Mouse (Mus musculus) cortical plate, adult 2 months (tissue): ENCODE data around the gene Ddost. TPM values are rescaled to one million over a fixed set of nuclear protein-coding genes. Genes with fewer than 3 reads are reported as not detected.

ENCODE experiments used
- H3K27ac ChIP-seq: fragments of 200-500 bp; 2 replicates; pipeline ENCODE4 v1.5.1; 2012; ENCODE audit warnings: low read length, control low read depth, inconsistent platforms; ENCODE audit not compliant: insufficient read depth
- H3K4me1 ChIP-seq: fragments of 200-500 bp; 2 replicates; pipeline ENCODE4 v1.6.1; 2011; ENCODE audit warnings: low read length; ENCODE audit not compliant: control insufficient read depth, insufficient read depth
- H3K4me3 ChIP-seq: fragments of 200-500 bp; 2 replicates; pipeline ENCODE4 v1.5.1; 2011; ENCODE audit warnings: mild to moderate bottlenecking, low read length, control low read depth; ENCODE audit not compliant: insufficient read depth
- CTCF ChIP-seq: fragments of 200-500 bp; IDR thresholded peaks from 2 replicates; pipeline ENCODE4 v1.5.1; 2011; ENCODE audit warnings: mild to moderate bottlenecking, control low read depth, low read length; ENCODE audit not compliant: insufficient read depth; ENCODE audit errors: extremely low read depth
- POLR2A ChIP-seq: fragments of 200-500 bp; IDR thresholded peaks from 2 replicates; pipeline ENCODE4 v1.6.1; 2011; ENCODE audit warnings: mild to moderate bottlenecking, low read length, control low read depth; ENCODE audit not compliant: insufficient read depth; ENCODE audit errors: extremely low read depth
- polyA plus RNA-seq: library from polyadenylated mRNA; depleted of rRNA; stranded (reverse); fragments of >200 nt; gene quantifications from 2 replicates; pipeline ENCODE4 v1.2.3, GENCODE M21; 2012

The Ddost gene
- polyA plus RNA-seq, 1 experiment, result 99.4 TPM

DNA sequence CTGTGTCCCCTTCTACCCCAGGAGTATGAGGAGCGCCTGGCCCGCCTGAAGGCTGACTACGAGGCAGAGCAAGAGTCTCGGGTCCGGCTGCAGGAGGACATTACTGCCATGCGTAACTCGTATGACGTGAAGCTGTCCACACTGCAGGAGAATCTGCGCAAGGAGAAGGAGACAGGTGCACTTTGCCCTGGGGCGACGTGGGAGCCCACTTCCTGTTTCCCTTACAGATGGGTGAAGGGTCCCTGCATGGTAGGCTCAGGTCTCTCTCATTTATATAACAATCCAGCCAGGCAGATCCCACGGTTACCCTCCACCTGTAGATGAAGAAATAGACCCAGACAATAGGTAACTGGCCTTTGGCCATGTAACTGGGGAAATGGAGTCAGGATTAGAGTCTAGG is 18.1 kb upstream of the Ddost start:
- Histone ChIP-seq H3K4me1 (no peaks in the 10 kb centered on the region; the same call in 1 of the 2 replicates), H3K27ac (no peak overlapping the region), H3K4me3 (no peak overlapping the region)
- TF ChIP-seq CTCF (no peak), POLR2A (no peak)

DNA sequence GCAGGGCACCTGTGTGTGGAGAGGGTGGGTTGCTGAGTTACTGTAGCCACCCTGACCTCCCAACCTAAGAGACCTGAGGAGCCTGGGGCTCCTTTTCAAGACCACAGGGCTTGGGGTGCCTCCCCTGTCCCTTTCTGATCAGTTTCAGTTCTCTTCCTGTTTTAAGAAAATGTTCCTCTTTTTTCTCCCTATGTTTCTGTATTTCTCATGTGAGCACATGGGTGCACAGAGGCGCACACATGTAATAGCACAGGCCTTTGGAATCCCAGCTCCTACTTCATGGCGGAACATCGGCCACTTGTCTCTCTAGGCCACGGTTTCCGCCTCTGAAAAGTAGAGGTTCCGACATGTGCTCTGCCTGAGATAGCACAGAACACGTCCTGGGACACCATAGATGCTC is 15.8 kb upstream of the Ddost start:
- H3K4me3 ChIP-seq, result no peak overlapping the region
- no peak overlapping the region for H3K27ac ChIP-seq
- TF ChIP-seq POLR2A (no peak), CTCF (no peak)
- H3K4me1 ChIP-seq, result no peaks in the 10 kb centered on the region; the same call in 1 of the 2 replicates

DNA sequence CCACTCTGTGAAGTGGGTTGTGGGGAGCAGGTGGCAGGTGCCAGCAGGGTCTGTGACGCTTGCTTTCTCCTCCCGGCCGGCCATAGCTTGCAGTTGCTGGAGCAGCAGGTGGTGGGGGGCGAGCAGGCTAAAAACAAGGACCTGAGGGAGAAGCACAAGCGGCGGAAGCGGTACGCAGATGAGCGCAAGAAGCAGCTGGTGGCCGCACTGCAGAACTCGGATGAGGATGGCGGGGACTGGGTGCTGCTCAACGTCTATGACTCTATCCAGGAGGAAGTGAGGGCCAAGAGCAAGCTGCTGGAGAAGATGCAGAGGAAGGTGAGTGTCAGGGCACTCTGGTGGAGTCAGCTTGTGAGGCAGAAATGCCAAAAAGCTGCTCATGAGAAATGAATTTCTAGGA is 12.5 kb upstream of the Ddost start:
- TF ChIP-seq POLR2A (no peak), CTCF (no peak)
- H3K27ac ChIP-seq, result no peak overlapping the region
- H3K4me3 ChIP-seq, result no peak overlapping the region

DNA sequence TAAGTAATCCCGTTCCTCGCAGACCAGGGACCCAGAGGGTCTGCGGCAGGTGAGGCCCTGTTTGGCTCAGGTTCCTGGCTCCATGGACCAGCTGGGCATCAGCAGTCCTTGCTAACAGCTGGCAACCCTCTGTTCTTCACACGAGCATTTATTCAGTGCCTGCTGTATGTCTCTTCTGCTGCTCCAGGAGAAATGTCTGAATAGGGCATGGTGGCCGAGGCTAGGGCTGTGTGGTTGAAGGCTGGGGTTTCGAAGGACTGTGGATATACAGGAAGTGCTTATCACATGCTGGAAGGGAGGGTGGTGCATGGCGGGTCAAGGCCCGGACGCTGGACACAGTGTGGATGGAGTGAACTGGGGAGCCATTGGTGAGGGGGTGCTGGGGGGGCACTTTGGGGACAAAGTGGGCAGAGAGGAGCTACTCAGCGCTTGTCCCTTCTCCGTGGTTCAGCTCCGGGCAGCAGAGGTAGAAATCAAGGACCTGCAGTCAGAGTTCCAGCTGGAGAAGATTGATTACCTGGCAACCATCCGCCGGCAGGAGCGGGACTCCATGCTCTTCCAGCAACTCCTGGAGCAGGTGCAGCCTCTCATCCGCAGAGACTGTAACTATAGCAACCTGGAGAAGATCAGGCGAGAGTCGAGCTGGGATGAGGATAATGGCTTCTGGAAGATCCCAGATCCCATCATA is 11.1 kb upstream of the Ddost start:
- TF ChIP-seq POLR2A (no peak), CTCF (no peak)
- peaks cover 4% of the 10 kb centered on the region for H3K4me1 ChIP-seq
- no peak overlapping the region for H3K4me3 ChIP-seq
- H3K27ac ChIP-seq, result no peak overlapping the region

More for the DNA sequence above, 12.5 kb upstream of the Ddost start:
- H3K4me1 ChIP-seq, result peaks cover 4% of the 10 kb centered on the region

DNA sequence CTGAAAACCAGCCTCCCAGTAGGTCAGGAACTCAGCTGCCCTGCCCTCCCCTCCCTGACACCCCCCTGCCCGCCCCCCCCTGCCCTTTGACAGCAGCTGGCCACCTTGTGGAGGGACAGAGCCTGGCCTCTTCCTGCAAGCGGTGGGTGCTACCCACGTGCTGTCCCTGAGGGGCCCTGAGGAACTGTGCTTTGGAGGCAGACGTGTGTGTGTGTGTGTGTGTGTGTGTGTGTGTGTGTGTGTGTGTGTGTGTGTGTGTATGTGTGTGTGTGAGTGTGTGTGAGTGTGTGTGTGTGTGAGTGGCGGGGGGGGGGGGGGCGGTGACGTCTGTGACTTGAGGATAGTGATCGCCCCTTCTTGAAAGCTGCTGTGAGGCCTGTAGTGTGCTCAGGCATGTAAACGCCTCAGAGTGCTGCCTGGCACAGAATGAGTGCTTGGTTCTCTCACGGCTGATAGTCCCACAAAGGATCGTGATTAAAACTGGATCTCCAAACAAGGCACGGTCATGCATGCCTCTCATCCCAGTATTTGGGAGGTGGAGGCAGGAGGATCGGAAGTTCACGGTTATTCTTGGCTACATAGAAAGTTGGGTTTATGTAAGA is 10.5 kb upstream of the Ddost start:
- TF ChIP-seq POLR2A (no peak), CTCF (no peak)
- peak overlapping the region; percentile 28; the same call in 1 of the 2 replicates for H3K27ac ChIP-seq
- no peak overlapping the region for H3K4me3 ChIP-seq
- H3K4me1 ChIP-seq, result peaks cover 4% of the 10 kb centered on the region

DNA sequence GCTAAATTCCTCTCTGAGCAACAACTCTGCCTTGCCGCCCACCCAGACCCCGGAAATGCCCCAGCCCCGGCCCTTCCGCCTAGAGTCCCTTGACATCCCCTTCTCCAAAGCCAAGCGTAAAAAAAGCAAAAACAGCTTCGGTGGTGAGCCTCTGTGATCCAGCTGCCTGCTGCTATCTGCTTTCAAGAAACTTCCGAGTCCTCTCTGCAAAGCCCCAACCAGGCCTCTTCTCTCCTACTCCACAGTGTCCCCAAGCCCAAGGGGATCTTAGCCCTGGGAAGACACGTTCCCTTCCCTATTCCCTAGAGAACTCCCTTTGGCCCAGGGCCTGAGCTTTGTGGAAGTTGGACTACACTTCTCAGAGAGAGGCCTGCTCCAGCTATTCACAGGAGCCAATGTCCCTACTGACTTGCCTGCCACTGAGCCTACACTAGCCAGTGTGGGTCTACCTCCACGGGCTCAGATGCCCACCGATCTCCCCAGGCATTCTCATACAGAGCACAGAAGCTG is 3.2 kb upstream of the Ddost start:
- Histone ChIP-seq H3K27ac (no peak overlapping the region), H3K4me1 (peaks cover 3% of the 10 kb centered on the region), H3K4me3 (no peak overlapping the region)
- TF ChIP-seq CTCF (no peak), POLR2A (no peak)

DNA sequence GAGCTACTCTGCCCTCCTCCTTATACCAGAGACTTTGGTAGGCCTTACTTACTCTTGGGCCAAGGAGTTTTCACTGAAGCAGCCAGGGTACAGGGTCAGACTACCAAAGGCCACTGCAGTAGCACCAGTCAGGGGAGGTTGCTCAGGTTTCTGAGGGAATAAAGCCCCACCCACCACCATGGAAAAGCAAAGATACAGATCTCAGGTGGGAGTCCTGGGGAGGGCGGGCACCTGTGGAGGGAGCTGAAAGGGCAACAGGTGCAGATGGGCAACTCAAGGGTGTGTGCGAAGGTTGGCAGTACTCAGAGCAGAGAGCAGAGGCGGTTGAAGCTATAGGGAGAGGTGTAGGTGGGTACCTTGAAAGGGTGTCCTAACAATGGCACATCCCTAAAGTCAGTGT is 1.5 kb upstream of the Ddost start:
- no peak overlapping the region for H3K27ac ChIP-seq
- TF ChIP-seq CTCF (no peak), POLR2A (no peak)
- peaks cover 3% of the 10 kb centered on the region for H3K4me1 ChIP-seq
- no peak overlapping the region for H3K4me3 ChIP-seq

DNA sequence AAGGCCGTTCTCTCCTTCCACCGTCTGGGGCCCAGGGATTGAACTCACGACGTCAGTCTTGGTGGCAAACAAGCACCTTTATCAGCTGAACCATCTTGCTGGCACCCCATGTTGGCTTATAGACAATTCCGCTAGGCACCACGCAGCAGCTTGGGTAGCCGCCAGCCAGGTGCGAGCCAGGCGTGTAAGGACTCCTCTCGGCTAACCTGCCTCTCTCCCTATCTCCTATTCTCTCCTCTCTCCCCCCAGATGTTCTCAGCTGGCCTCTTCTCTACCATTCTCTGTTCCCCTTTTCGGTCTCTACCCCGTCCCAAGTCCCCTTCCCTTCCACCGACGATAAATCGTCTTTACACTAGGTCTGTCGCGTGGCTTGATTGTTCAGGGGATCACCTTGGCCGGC is 788 bp upstream of the Ddost start:
- peaks cover 3% of the 10 kb centered on the region for H3K4me1 ChIP-seq
- peak overlapping the region; percentile 74 for H3K4me3 ChIP-seq
- H3K27ac ChIP-seq, result no peak overlapping the region
- TF ChIP-seq POLR2A (no peak), CTCF (no peak)

DNA sequence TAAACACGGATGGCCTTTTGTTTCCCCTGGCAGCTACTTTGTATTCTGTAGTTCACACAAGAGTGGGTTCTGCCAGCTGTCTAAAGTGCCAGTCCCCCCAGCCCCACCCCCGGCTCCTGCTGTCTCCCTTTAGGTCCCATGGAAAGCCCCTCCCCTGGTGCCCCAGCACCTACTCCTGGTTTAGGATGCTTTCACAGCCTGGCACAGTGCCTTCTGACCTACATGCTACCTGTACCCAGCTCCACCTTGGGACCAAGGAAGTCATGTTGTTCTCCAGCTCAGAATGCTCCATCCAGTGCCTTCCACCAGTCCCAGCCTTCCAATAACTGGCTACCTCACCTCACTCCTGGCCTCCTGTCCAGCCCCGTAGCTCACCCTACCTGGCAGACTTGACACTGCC is 2.5 kb downstream of the Ddost start:
- H3K4me3 ChIP-seq, result no peak overlapping the region
- H3K4me1 ChIP-seq, result peaks cover 3% of the 10 kb centered on the region
- no peak overlapping the region for H3K27ac ChIP-seq
- TF ChIP-seq POLR2A (no peak), CTCF (no peak)

DNA sequence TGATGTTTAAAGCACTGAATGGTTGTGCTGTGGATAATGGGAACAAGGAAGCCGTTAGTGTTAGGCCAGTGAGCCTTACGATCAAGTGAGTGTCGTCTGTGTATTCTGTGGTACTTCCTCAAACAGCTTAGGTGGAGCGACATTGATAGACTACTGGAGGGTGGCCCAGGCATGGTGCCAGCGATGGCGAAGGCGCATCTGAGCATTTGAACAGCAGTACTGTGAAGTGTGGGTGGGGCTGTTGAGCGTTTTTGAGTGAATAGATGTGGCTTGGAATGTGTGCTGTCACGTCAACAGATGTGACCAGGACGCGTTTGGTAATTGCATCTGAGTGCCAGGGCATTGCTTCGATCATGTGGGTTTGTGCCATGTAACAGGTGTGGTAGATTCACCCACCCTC is 3.2 kb downstream of the Ddost start:
- peaks cover 3% of the 10 kb centered on the region for H3K4me1 ChIP-seq
- no peak for TF ChIP-seq CTCF
- TF ChIP-seq POLR2A, result no peak
- no peak overlapping the region for H3K27ac ChIP-seq
- no peak overlapping the region for H3K4me3 ChIP-seq
